Mouse (Mus musculus): ENCODE data around the gene Cyth1.
A peak's percentile ranks its signal among the peaks of the same experiment; 100 is the strongest.

Cyth1 gene

GRCm38 (mm10) chr11:118102838-118103237, 145.6 kb downstream of the Cyth1 start:
- DNase-seq = peak; percentile 76

- DNase-seq = no peak
Measured at GRCm38 (mm10) chr11:118101133-118101532, 147.3 kb downstream of the Cyth1 start.

GRCm38 (mm10) chr11:118096736-118097135, 151.7 kb downstream of the Cyth1 start:
- no peak for DNase-seq

- DNase-seq = no peak
Measured at GRCm38 (mm10) chr11:118095004-118095403, 153.4 kb downstream of the Cyth1 start.

GRCm38 (mm10) chr11:118091002-118091670, 157.3 kb downstream of the Cyth1 start:
- no peak for DNase-seq

GRCm38 (mm10) chr11:118088896-118089295, 159.5 kb downstream of the Cyth1 start:
- no peak for DNase-seq

GRCm38 (mm10) chr11:118085961-118086360, 162.4 kb downstream of the Cyth1 start:
- DNase-seq = no peak

- no peak for DNase-seq
Measured at GRCm38 (mm10) chr11:118085176-118085575, 163.2 kb downstream of the Cyth1 start.

GRCm38 (mm10) chr11:118084266-118084665, 164.1 kb downstream of the Cyth1 start:
- no peak for DNase-seq

- peak; percentile 57 for DNase-seq
Measured at GRCm38 (mm10) chr11:118083811-118084210, 164.6 kb downstream of the Cyth1 start.

GRCm38 (mm10) chr11:118082294-118082693, 166.1 kb downstream of the Cyth1 start:
- DNase-seq = no peak

Data from cerebellum, adult 9-11 months (tissue).